Mouse (Mus musculus): ENCODE data around the gene Dach2.

DNA sequence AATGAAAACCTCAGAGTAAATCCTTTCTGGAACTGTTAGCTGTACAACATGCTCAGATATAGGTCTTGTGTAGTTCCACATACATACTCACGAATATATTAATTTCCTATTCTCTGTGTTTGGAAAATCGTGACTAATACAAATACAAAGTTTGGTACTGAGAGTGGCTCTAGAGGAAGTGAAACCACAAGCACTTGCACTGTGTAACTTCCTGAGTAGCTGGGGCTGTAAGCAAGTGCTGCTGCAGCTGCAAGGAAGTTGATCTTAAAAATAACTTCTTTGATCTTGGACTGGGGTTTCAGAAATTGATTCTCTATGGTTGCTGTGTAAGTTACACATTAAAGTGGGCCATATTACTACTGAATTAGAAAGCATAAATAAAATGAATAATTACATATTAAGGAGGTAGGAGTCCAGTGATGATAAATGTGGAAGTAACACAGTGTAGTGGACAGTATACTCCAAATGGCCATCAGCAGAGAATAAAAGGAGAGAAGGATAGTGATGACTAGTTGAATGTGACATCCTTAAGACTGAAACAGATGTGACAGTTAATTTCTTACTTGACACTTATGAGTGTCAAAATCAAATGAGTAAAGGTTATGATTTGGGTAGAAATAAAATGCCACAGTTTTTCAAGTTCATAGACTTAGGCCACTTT lies 570.7 kb downstream of the Dach2 start:
- TF ChIP-seq POLR2A (IDR thresholded peaks at IDR 0.05; ENCODE audit: insufficient read depth, low read length): no peak
- TF ChIP-seq CTCF (IDR thresholded peaks at IDR 0.05; ENCODE audit: low read depth, low read length): no peak

All from ES-Bruce4 (cell line).